In genomic region chr1:93211549-93212220, GRCm38 (mm10) we compare ENCODE assay signal across 8 mouse cellular contexts. TPM values are rescaled to one million over a fixed set of nuclear protein-coding genes. Genes with fewer than 3 reads are reported as not detected.
A peak's percentile ranks its signal among the peaks of the same experiment; 100 is the strongest.
DNase-seq lines count a peak whose midpoint lies in the region; ATAC-seq and TF ChIP-seq lines count a peak whose summit lies in the region.
"Had no signal": no experiment of that assay in that cellular context is flagged by ENCODE, and none has a peak within 500 bp of the region (broad histone marks: within the 10 kb centered on the region; RNA-seq: fewer than 3 reads in every experiment).

No protein-coding gene starts in this region.

- no peak overlapping the region for H3K9ac ChIP-seq in CH12.LX (ENCODE audit: insufficient read depth, low read depth)
- no peak overlapping the region for H3K9ac ChIP-seq in MEL (ENCODE audit: control insufficient read depth, low read depth, low read length, poor library complexity, severe bottlenecking)
- no peak overlapping the region for H3K9ac ChIP-seq in heart, postnatal 0 days (replicated peaks; ENCODE audit: low read depth, low read length)
- H3K9ac ChIP-seq in limb, embryonic 15.5 days, result no peak overlapping the region

- TF ChIP-seq CTCF in CH12.LX (conservative IDR thresholded peaks at IDR 0.05 in 1 of 2, IDR thresholded peaks at IDR 0.05 in 1 of 2; ENCODE audit: low read depth in 2 of 2, low read length in 2 of 2) (no peak), MEL (IDR thresholded peaks at IDR 0.05 in 2 of 3, conservative IDR thresholded peaks at IDR 0.05 in 1 of 3; ENCODE audit: control insufficient read depth in 1 of 3, insufficient read depth in 1 of 3, low read depth in 2 of 3, low read length in 3 of 3, poor library complexity in 1 of 3, severe bottlenecking in 1 of 3) (no peak)
- TF ChIP-seq CTCF in heart, postnatal 0 days (IDR thresholded peaks at IDR 0.05; ENCODE audit: low read depth), result no peak

- H3K9me3 ChIP-seq in CH12.LX (replicated peaks; ENCODE audit: low read length), result no peaks in the 10 kb centered on the region
- no peaks in the 10 kb centered on the region for H3K9me3 ChIP-seq in MEL (replicated peaks; ENCODE audit: insufficient read depth, low read length)
- H3K9me3 ChIP-seq in heart, postnatal 0 days (replicated peaks; ENCODE audit: control insufficient read depth, low read length), result no peaks in the 10 kb centered on the region
- H3K9me3 ChIP-seq in limb, embryonic 15.5 days, result no peaks in the 10 kb centered on the region

- in situ Hi-C loops in CH12.LX (cut with MboI; ENCODE audit: low pct_ligation_motif_present, low pct_unique_long_range_greater_than_20kb, low sequenced_read_pairs), result no loop called here

- no peak for ATAC-seq in heart, postnatal 0 days (ENCODE audit: insufficient read depth, low read depth)
- no peak for ATAC-seq in limb, embryonic 15.5 days (ENCODE audit: insufficient number of reproducible peaks, low FRiP score, low TSS enrichment, low read depth)

- peaks cover 97% of the 10 kb centered on the region for H3K27me3 ChIP-seq in CH12.LX (replicated peaks)
- H3K27me3 ChIP-seq in MEL (ENCODE audit: control insufficient read depth in 1 of 2, insufficient read depth in 2 of 2, low read length in 2 of 2), result no peaks in the 10 kb centered on the region
- 0 out of 2 replicates have a peak, but pooled peaks cover 4% of the 10 kb centered on the region for H3K27me3 ChIP-seq in heart, postnatal 0 days (ENCODE audit: control insufficient read depth, insufficient read depth, low read length)
- H3K27me3 ChIP-seq in limb, embryonic 15.5 days, result no peaks in the 10 kb centered on the region

- 25% methylated on average over 10 of the region's 10 CpGs for WGBS in heart, postnatal 0 days
- 37% methylated on average over 10 of the region's 10 CpGs for WGBS in limb, embryonic 15.5 days

- H3K27ac ChIP-seq in CH12.LX (ENCODE audit: insufficient read depth, low read depth) (no peak overlapping the region), MEL (ENCODE audit: control insufficient read depth, low read depth, low read length) (no peak overlapping the region)
- no peak overlapping the region for H3K27ac ChIP-seq in heart, postnatal 0 days (ENCODE audit: low read depth)
- H3K27ac ChIP-seq in limb, embryonic 15.5 days, result peak overlapping the region; percentile 81
- H3K27ac ChIP-seq: macrophage had no signal

- no peaks in the 10 kb centered on the region for H3K36me3 ChIP-seq in CH12.LX (replicated peaks in 1 of 2; ENCODE audit: control insufficient read depth in 1 of 2, insufficient read depth in 1 of 2, low read length in 1 of 2)
- H3K36me3 ChIP-seq in MEL (ENCODE audit: control insufficient read depth in 1 of 2, insufficient read depth in 2 of 2, low read length in 2 of 2), result no peaks in the 10 kb centered on the region
- H3K36me3 ChIP-seq in heart, postnatal 0 days (replicated peaks; ENCODE audit: control insufficient read depth, insufficient read depth, low read length), result no peaks in the 10 kb centered on the region
- no peaks in the 10 kb centered on the region for H3K36me3 ChIP-seq in limb, embryonic 15.5 days

- no peaks in the 10 kb centered on the region for H3K79me2 ChIP-seq in CH12.LX (replicated peaks; ENCODE audit: control insufficient read depth, extremely low read depth, insufficient read depth, poor library complexity, severe bottlenecking)
- no peaks in the 10 kb centered on the region for H3K79me2 ChIP-seq in MEL (ENCODE audit: control insufficient read depth, insufficient read depth, low read length, poor library complexity)

- TF ChIP-seq EP300 in CH12.LX (IDR thresholded peaks at IDR 0.05; ENCODE audit: low read length) (no peak), MEL (IDR thresholded peaks at IDR 0.05; ENCODE audit: low read depth in 1 of 2, low read length in 2 of 2) (no peak)
- TF ChIP-seq EP300 in heart, postnatal 0 days (IDR thresholded peaks at IDR 0.05; ENCODE audit: low read depth), result no peak

- TF ChIP-seq POLR2A in CH12.LX (IDR thresholded peaks at IDR 0.05; ENCODE audit: low read depth, low read length), result no peak
- no peak for TF ChIP-seq POLR2A in MEL (IDR thresholded peaks at IDR 0.05; ENCODE audit: control insufficient read depth in 1 of 2, insufficient read depth in 1 of 2, low read depth in 1 of 2, low read length in 2 of 2, poor library complexity in 1 of 2)

- no peak overlapping the region for H3K4me2 ChIP-seq in CH12.LX (ENCODE audit: insufficient read depth, low read depth, poor library complexity, severe bottlenecking)
- no peak overlapping the region for H3K4me2 ChIP-seq in heart, postnatal 0 days (ENCODE audit: low read depth, low read length)
- no peak overlapping the region for H3K4me2 ChIP-seq in limb, embryonic 15.5 days

- no peak overlapping the region for H3K4me3 ChIP-seq in CH12.LX (replicated peaks in 1 of 3; ENCODE audit: low read depth in 2 of 3, low read length in 2 of 3, poor library complexity in 1 of 3)
- H3K4me3 ChIP-seq in MEL (ENCODE audit: control insufficient read depth in 1 of 2, insufficient read depth in 1 of 2, low read depth in 2 of 2, low read length in 2 of 2), result no peak overlapping the region
- H3K4me3 ChIP-seq in heart, postnatal 0 days (ENCODE audit: low read depth, low read length), result no peak overlapping the region
- H3K4me3 ChIP-seq in limb, embryonic 15.5 days, result no peak overlapping the region

- no peak for DNase-seq in CH12.LX (ENCODE audit: extremely low read depth)
- no peak for DNase-seq in MEL (ENCODE audit: low read depth, low spot score)
- peak; percentile 16 for DNase-seq in heart, postnatal 0 days (ENCODE audit: low spot score)
- no peak for DNase-seq in layer of hippocampus, postnatal 14 days (ENCODE audit: low spot score in 2 of 2)
- no peak for DNase-seq in frontal cortex, postnatal 14 days (ENCODE audit: low spot score in 2 of 2)
- DNase-seq in T-cell, adult 2 months (ENCODE audit: low spot score), result no peak

- dilution Hi-C loops in CH12.LX (cut with MboI; ENCODE audit: extremely low pct_ligation_motif_present, extremely low pct_unique_long_range_greater_than_20kb, low sequenced_read_pairs), result no loop called here

- peaks cover 0 to 6% of the 10 kb centered on the region in 2 experiments; a peak in 1 of 4 replicates for H3K4me1 ChIP-seq in CH12.LX (ENCODE audit: control insufficient read depth in 1 of 2, insufficient read depth in 2 of 2)
- H3K4me1 ChIP-seq in MEL (ENCODE audit: control insufficient read depth in 1 of 2, insufficient read depth in 2 of 2, low read length in 2 of 2), result no peaks in the 10 kb centered on the region
- H3K4me1 ChIP-seq in heart, postnatal 0 days (ENCODE audit: control insufficient read depth, insufficient read depth), result peaks cover 33% of the 10 kb centered on the region
- H3K4me1 ChIP-seq in limb, embryonic 15.5 days, result peaks cover 63% of the 10 kb centered on the region

- no peak for TF ChIP-seq RAD21 in CH12.LX (IDR thresholded peaks at IDR 0.05; ENCODE audit: low read depth, low read length)
- no peak for TF ChIP-seq RAD21 in MEL (IDR thresholded peaks at IDR 0.05; ENCODE audit: low read depth, low read length)

TF ChIP-seq in CH12.LX, 34 proteins besides CTCF, POLR2A, EP300 and RAD21 (continues in another document):
- TF ChIP-seq NRF1 (IDR thresholded peaks at IDR 0.05; ENCODE audit: low read depth, low read length) (no peak), POLR2AphosphoS2 (IDR thresholded peaks at IDR 0.05; ENCODE audit: low read depth, low read length) (no peak), MAFK (IDR thresholded peaks at IDR 0.05; ENCODE audit: insufficient replicate concordance, low read length) (peak; percentile 83), CHD2 (IDR thresholded peaks at IDR 0.05; ENCODE audit: low read length) (no peak)

TF ChIP-seq in MEL, 35 proteins besides CTCF, POLR2A, EP300 and RAD21 (continues in another document):
- TF ChIP-seq MAFK (IDR thresholded peaks at IDR 0.05; ENCODE audit: borderline replicate concordance, low read depth, low read length) (0 out of 2 replicates have a peak, but pooled peaks have one; percentile 59), CHD1 (IDR thresholded peaks at IDR 0.05; ENCODE audit: low read depth, low read length) (no peak), CHD2 (IDR thresholded peaks at IDR 0.05; ENCODE audit: low read length) (no peak)

RNA-seq across cellular contexts. Expression of gene Sned1, which starts 24.0 kb away (rescaled TPM):
- 1.1 TPM in 2 replicates for total RNA-seq in CH12.LX (2012; rRNA removed)
- total RNA-seq in CH12.LX (2014; rRNA removed), result 0.28 and 0.52 TPM in 2 replicates
- polyA plus RNA-seq in CH12.LX (2012; ENCODE audit: insufficient read length, low read depth), result 0.53 and 0.59 TPM in 2 replicates
- 0.07 and 0.12 TPM in 2 replicates for total RNA-seq in MEL (2012; rRNA removed)
- polyA plus RNA-seq in MEL (2012; ENCODE audit: insufficient read depth in 1 of 2, insufficient read length in 2 of 2, low read depth in 1 of 2, low replicate concordance in 2 of 2, missing spikeins in 1 of 2), result under 1 TPM in 1 of 2 experiments, not detected in 1; 0.13 TPM
- total RNA-seq in heart, postnatal 0 days (2014; rRNA removed; ENCODE audit: low replicate concordance), result 7.1 and 43.7 TPM in 2 replicates
- polyA plus RNA-seq in heart, postnatal 0 days (2015; fragmentation: Nextera tagmentation; extraction: Ambion mirVana), result 3.0 and 3.9 TPM in 2 replicates
- polyA plus RNA-seq in limb, embryonic 15.5 days (2015; fragmentation: Nextera tagmentation; extraction: Ambion mirVana), result 15.2 and 16.0 TPM in 2 replicates
- 1 to 10 TPM; 5.7 to 8.5 TPM for total RNA-seq in layer of hippocampus, postnatal 14 days (2021)

RNA-seq across cellular contexts. Expression of gene Crocc2, which starts 43.2 kb away (rescaled TPM):
- total RNA-seq in CH12.LX (2012; rRNA removed) (not detected in 2 replicates), CH12.LX (2014; rRNA removed) (not detected in 2 replicates), MEL (2012; rRNA removed) (not detected in 2 replicates)
- polyA plus RNA-seq in CH12.LX (2012; ENCODE audit: insufficient read length, low read depth) (not detected in 2 replicates), MEL (2012; ENCODE audit: insufficient read depth in 1 of 2, insufficient read length in 2 of 2, low read depth in 1 of 2, low replicate concordance in 2 of 2, missing spikeins in 1 of 2) (not detected)
- 0.08 TPM in 2 replicates for total RNA-seq in heart, postnatal 0 days (2014; rRNA removed; ENCODE audit: low replicate concordance)
- polyA plus RNA-seq in heart, postnatal 0 days (2015; fragmentation: Nextera tagmentation; extraction: Ambion mirVana), result 0.34 and 0.48 TPM in 2 replicates
- 0.23 and 0.24 TPM in 2 replicates for polyA plus RNA-seq in limb, embryonic 15.5 days (2015; fragmentation: Nextera tagmentation; extraction: Ambion mirVana)
- 1 to 10 TPM in 1 of 2 experiments, under 1 TPM in 1; 0.31 to 1.0 TPM for total RNA-seq in layer of hippocampus, postnatal 14 days (2021)
- polyA plus RNA-seq: macrophage had no signal

RNA-seq across cellular contexts. Expression of gene 2310007B03Rik, which starts 50.9 kb away (rescaled TPM):
- total RNA-seq in CH12.LX (2012; rRNA removed) (0.08 TPM in 1 of 2 replicates, not detected in the other), CH12.LX (2014; rRNA removed) (not detected in 2 replicates), MEL (2012; rRNA removed) (not detected in 2 replicates)
- polyA plus RNA-seq in CH12.LX (2012; ENCODE audit: insufficient read length, low read depth) (0.11 TPM in 1 of 2 replicates, not detected in the other), MEL (2012; ENCODE audit: insufficient read depth in 1 of 2, insufficient read length in 2 of 2, low read depth in 1 of 2, low replicate concordance in 2 of 2, missing spikeins in 1 of 2) (not detected)
- 0.76 TPM in 1 of 2 replicates, not detected in the other for total RNA-seq in heart, postnatal 0 days (2014; rRNA removed; ENCODE audit: low replicate concordance)
- polyA plus RNA-seq in heart, postnatal 0 days (2015; fragmentation: Nextera tagmentation; extraction: Ambion mirVana), result 0.07 and 0.29 TPM in 2 replicates
- polyA plus RNA-seq in limb, embryonic 15.5 days (2015; fragmentation: Nextera tagmentation; extraction: Ambion mirVana), result 27.6 and 28.8 TPM in 2 replicates
- total RNA-seq in layer of hippocampus, postnatal 14 days (2021), result not detected
- polyA plus RNA-seq: macrophage had no signal

Comparison
In these comparisons a context has a peak if more than half of its experiments do, and no peak if none do; other contexts are left out.
1. Of the 35 proteins assayed by ChIP-seq in both MEL and CH12.LX: peak only in MEL: none; only in CH12.LX: none; in both: MAFK; in neither: 34.